Mouse (Mus musculus) myocyte (in vitro differentiated cells): ENCODE measurements at regions not wholly inside any gene's neighbourhood (a gene's known extent, or its start where the extent isn't known, plus 50 kb on each side); places are given as distances from the start of the nearest gene placed in this dataset.

Experiments used
- CEBPB ChIP-seq: IDR thresholded peaks from 2 replicates; pipeline ENCODE4 v1.6.1; 2011; ENCODE audit warnings: mild to moderate bottlenecking, moderate library complexity; ENCODE audit not compliant: poor library complexity, insufficient read depth, severe bottlenecking
- E2F4 ChIP-seq: IDR thresholded peaks from one replicate; pipeline ENCODE4 v1.6.1; 2011; ENCODE audit warnings: mild to moderate bottlenecking, control low read depth, moderate library complexity; ENCODE audit not compliant: insufficient read depth
- MAX ChIP-seq: IDR thresholded peaks from one replicate; pipeline ENCODE4 v1.6.1; 2011; ENCODE audit warnings: low read depth, mild to moderate bottlenecking, control low read depth
- MYOD1 ChIP-seq, 3 experiments: IDR thresholded peaks; one replicate each; pipeline ENCODE4 v1.6.1; 2011; ENCODE audit warnings: control low read depth in 2 of 3, low read depth in 2 of 3, mild to moderate bottlenecking in 2 of 3, moderate library complexity in 1 of 3; ENCODE audit not compliant: insufficient read length in 2 of 3, control insufficient read depth in 1 of 3
- MYOG ChIP-seq, 3 experiments: IDR thresholded peaks; one replicate each; pipeline ENCODE4 v1.6.1; 2011; ENCODE audit warnings: control low read depth in 2 of 3, low read depth in 2 of 3, mild to moderate bottlenecking in 2 of 3; ENCODE audit not compliant: insufficient read length in 2 of 3, control insufficient read depth in 1 of 3, insufficient read depth in 1 of 3
- POLR2A ChIP-seq: IDR thresholded peaks from one replicate; pipeline ENCODE4 v1.6.1; 2011; ENCODE audit warnings: low read depth, mild to moderate bottlenecking, control low read depth, moderate library complexity; ENCODE audit not compliant: insufficient read length
- POLR2AphosphoS2 ChIP-seq: IDR thresholded peaks from one replicate; pipeline ENCODE4 v1.6.1; 2011; ENCODE audit warnings: low read depth, control low read depth; ENCODE audit not compliant: insufficient read length
- REST ChIP-seq: IDR thresholded peaks from one replicate; pipeline ENCODE4 v1.6.1; 2011; ENCODE audit warnings: mild to moderate bottlenecking, control low read depth, moderate library complexity; ENCODE audit not compliant: insufficient read depth, insufficient read length
- SRF ChIP-seq: IDR thresholded peaks from one replicate; pipeline ENCODE4 v1.6.1; 2011; ENCODE audit warnings: low read depth; ENCODE audit not compliant: control insufficient read depth, insufficient read length
- TCF12 ChIP-seq: IDR thresholded peaks from one replicate; pipeline ENCODE4 v1.6.1; 2011; ENCODE audit warnings: mild to moderate bottlenecking, control low read depth; ENCODE audit not compliant: poor library complexity, insufficient read depth, severe bottlenecking
- TCF3 ChIP-seq: IDR thresholded peaks from one replicate; pipeline ENCODE4 v1.6.1; 2011; ENCODE audit warnings: low read depth, control low read depth; ENCODE audit not compliant: insufficient read length
- USF1 ChIP-seq: IDR thresholded peaks from one replicate; pipeline ENCODE4 v1.6.1; 2011; ENCODE audit warnings: low read depth, mild to moderate bottlenecking, control low read depth, moderate library complexity

GRCm38 (mm10) chr1:91747583-91747982, 53.7 kb upstream of the Twist2 start:
- TF ChIP-seq MAX (no peak), MYOD1 (IDR thresholded peaks at IDR 0.05; ENCODE audit: control insufficient read depth in 1 of 3, insufficient read length in 2 of 3, low read depth in 2 of 3) (no peak), POLR2A (no peak), TCF12 (no peak), CEBPB (no peak), E2F4 (no peak), MYOG (IDR thresholded peaks at IDR 0.05; ENCODE audit: control insufficient read depth in 1 of 3, insufficient read depth in 1 of 3, insufficient read length in 2 of 3, low read depth in 2 of 3) (no peak), USF1 (no peak), POLR2AphosphoS2 (no peak), TCF3 (no peak), SRF (no peak), REST (no peak)
